Mouse (Mus musculus): Measurements from ENCODE around the gene Ccnd3. TPM values are rescaled to one million over a fixed set of nuclear protein-coding genes. Genes with fewer than 3 reads are reported as not detected.
A peak's percentile ranks its signal among the peaks of the same experiment; 100 is the strongest.

Gene Ccnd3
- polyA plus RNA-seq, 1 experiment from 2014 or later = 412 TPM

GRCm38 (mm10) chr17:47515180-47515844 lies 10.5 kb downstream of the Ccnd3 start:
- Histone ChIP-seq H3K36me3 (ENCODE audit: control insufficient read depth, insufficient read depth) (no peaks in the 10 kb centered on the region), H3K27ac (ENCODE audit: low read length) (no peak overlapping the region), H3K4me3 (ENCODE audit: low read length) (no peak overlapping the region), H3K27me3 (ENCODE audit: control insufficient read depth, insufficient read depth, low read length) (no peaks in the 10 kb centered on the region), H3K4me1 (ENCODE audit: control insufficient read depth, insufficient read depth, low read length) (peaks cover 48% of the 10 kb centered on the region), H3K9ac (ENCODE audit: low read length) (no peak overlapping the region), H3K9me3 (replicated peaks; ENCODE audit: control insufficient read depth, low read length) (no peaks in the 10 kb centered on the region), H3K4me2 (ENCODE audit: low read depth, low read length) (no peak overlapping the region)
- 78% methylated on average over 7 of the region's 7 CpGs for WGBS
- no peak for ATAC-seq (replicated peaks; ENCODE audit: extremely low read depth, insufficient read depth, low FRiP score)

- no peak overlapping the region for H3K4me2 ChIP-seq (ENCODE audit: low read depth, low read length)
- no peaks in the 10 kb centered on the region for H3K27me3 ChIP-seq (ENCODE audit: control insufficient read depth, insufficient read depth, low read length)
- H3K27ac ChIP-seq (ENCODE audit: low read length) = no peak overlapping the region
- no peaks in the 10 kb centered on the region for H3K36me3 ChIP-seq (ENCODE audit: control insufficient read depth, insufficient read depth)
- no peak for ATAC-seq (replicated peaks; ENCODE audit: extremely low read depth, insufficient read depth, low FRiP score)
- H3K9ac ChIP-seq (ENCODE audit: low read length) = no peak overlapping the region
- H3K4me1 ChIP-seq (ENCODE audit: control insufficient read depth, insufficient read depth, low read length) = peaks cover 48% of the 10 kb centered on the region
- no peak overlapping the region for H3K4me3 ChIP-seq (ENCODE audit: low read length)
- 93% methylated on average over 3 of the region's 3 CpGs for WGBS
- no peaks in the 10 kb centered on the region for H3K9me3 ChIP-seq (replicated peaks; ENCODE audit: control insufficient read depth, low read length)
These were observed 11.4 kb downstream of the Ccnd3 start for GRCm38 (mm10) chr17:47516232-47516631.

GRCm38 (mm10) chr17:47518205-47518604 lies 13.4 kb downstream of the Ccnd3 start:
- Histone ChIP-seq H3K27ac (ENCODE audit: low read length) (peak overlapping the region; percentile 98), H3K9me3 (replicated peaks; ENCODE audit: control insufficient read depth, low read length) (no peaks in the 10 kb centered on the region), H3K4me3 (ENCODE audit: low read length) (peak overlapping the region; percentile 17; the same call in 1 of the 2 replicates), H3K4me1 (ENCODE audit: control insufficient read depth, insufficient read depth, low read length) (peaks cover 51% of the 10 kb centered on the region), H3K36me3 (ENCODE audit: control insufficient read depth, insufficient read depth) (no peaks in the 10 kb centered on the region), H3K27me3 (ENCODE audit: control insufficient read depth, insufficient read depth, low read length) (no peaks in the 10 kb centered on the region), H3K4me2 (ENCODE audit: low read depth, low read length) (peak overlapping the region; percentile 50), H3K9ac (ENCODE audit: low read length) (peak overlapping the region; percentile 73)
- peak; percentile 65 for ATAC-seq (replicated peaks; ENCODE audit: extremely low read depth, insufficient read depth, low FRiP score)
- 10% methylated on average over 8 of the region's 8 CpGs for WGBS

- peaks cover 62% of the 10 kb centered on the region for H3K4me1 ChIP-seq (ENCODE audit: control insufficient read depth, insufficient read depth, low read length)
- peak overlapping the region; percentile 33 for H3K4me3 ChIP-seq (ENCODE audit: low read length)
These were observed 16.9 kb downstream of the Ccnd3 start for GRCm38 (mm10) chr17:47521551-47522258.

GRCm38 (mm10) chr17:47522536-47522935 lies 17.7 kb downstream of the Ccnd3 start:
- Histone ChIP-seq H3K27ac (ENCODE audit: low read length) (peak overlapping the region; percentile 100), H3K4me2 (ENCODE audit: low read depth, low read length) (peak overlapping the region; percentile 71; the same call in 1 of the 2 replicates), H3K36me3 (ENCODE audit: control insufficient read depth, insufficient read depth) (no peaks in the 10 kb centered on the region), H3K9me3 (replicated peaks; ENCODE audit: control insufficient read depth, low read length) (no peaks in the 10 kb centered on the region), H3K4me3 (ENCODE audit: low read length) (no peak overlapping the region), H3K4me1 (ENCODE audit: control insufficient read depth, insufficient read depth, low read length) (peaks cover 70% of the 10 kb centered on the region), H3K27me3 (ENCODE audit: control insufficient read depth, insufficient read depth, low read length) (no peaks in the 10 kb centered on the region), H3K9ac (ENCODE audit: low read length) (peak overlapping the region; percentile 80)
- 33% methylated on average over 4 of the region's 4 CpGs for WGBS
- no peak for ATAC-seq (replicated peaks; ENCODE audit: extremely low read depth, insufficient read depth, low FRiP score)

More at GRCm38 (mm10) chr17:47521551-47522258, 16.9 kb downstream of the Ccnd3 start:
- no peaks in the 10 kb centered on the region for H3K9me3 ChIP-seq (replicated peaks; ENCODE audit: control insufficient read depth, low read length)
- ATAC-seq (replicated peaks; ENCODE audit: extremely low read depth, insufficient read depth, low FRiP score) = peak; percentile 87
- H3K4me2 ChIP-seq (ENCODE audit: low read depth, low read length) = peak overlapping the region; percentile 71
- H3K27ac ChIP-seq (ENCODE audit: low read length) = peak overlapping the region; percentile 100
- 0% methylated on average over 17 of the region's 17 CpGs for WGBS
- no peaks in the 10 kb centered on the region for H3K36me3 ChIP-seq (ENCODE audit: control insufficient read depth, insufficient read depth)
- H3K9ac ChIP-seq (ENCODE audit: low read length) = peak overlapping the region; percentile 80
- H3K27me3 ChIP-seq (ENCODE audit: control insufficient read depth, insufficient read depth, low read length) = no peaks in the 10 kb centered on the region

DNA sequence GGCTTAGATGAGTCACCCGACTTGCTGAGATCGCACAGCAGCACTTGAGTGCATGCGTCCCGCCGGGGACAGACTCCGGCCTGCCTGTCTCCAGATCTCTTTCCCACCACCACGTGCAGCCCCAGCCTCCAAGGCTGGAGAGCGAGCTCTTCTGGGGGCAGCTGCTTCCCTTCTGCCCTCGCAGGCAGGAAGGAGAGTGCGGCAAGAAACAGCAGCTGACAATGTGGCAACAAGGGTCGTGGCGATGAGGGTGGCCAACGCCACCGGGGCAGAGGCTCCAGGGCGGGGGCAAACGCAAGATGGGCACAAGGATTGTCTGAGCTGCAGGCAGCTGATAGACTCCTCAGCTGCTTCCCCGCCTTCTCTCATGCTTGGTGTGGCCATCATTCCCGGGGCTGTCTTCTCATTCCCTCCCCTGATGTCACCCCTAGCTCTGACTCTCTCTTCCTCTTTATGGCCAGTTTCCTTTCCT lies 18.4 kb downstream of the Ccnd3 start:
- Histone ChIP-seq H3K27me3 (ENCODE audit: control insufficient read depth, insufficient read depth, low read length) (no peaks in the 10 kb centered on the region), H3K36me3 (ENCODE audit: control insufficient read depth, insufficient read depth) (no peaks in the 10 kb centered on the region), H3K9me3 (replicated peaks; ENCODE audit: control insufficient read depth, low read length) (no peaks in the 10 kb centered on the region), H3K9ac (ENCODE audit: low read length) (peak overlapping the region; percentile 55), H3K4me1 (ENCODE audit: control insufficient read depth, insufficient read depth, low read length) (peaks cover 70% of the 10 kb centered on the region), H3K4me3 (ENCODE audit: low read length) (no peak overlapping the region), H3K27ac (ENCODE audit: low read length) (peak overlapping the region; percentile 100), H3K4me2 (ENCODE audit: low read depth, low read length) (0 out of 2 replicates have a peak overlapping the region, but pooled peaks have one; percentile 1)
- no peak for ATAC-seq (replicated peaks; ENCODE audit: extremely low read depth, insufficient read depth, low FRiP score)
- 27% methylated on average over 18 of the region's 18 CpGs for WGBS

GRCm38 (mm10) chr17:47524055-47524454 lies 19.2 kb downstream of the Ccnd3 start:
- Histone ChIP-seq H3K27ac (ENCODE audit: low read length) (no peak overlapping the region), H3K27me3 (ENCODE audit: control insufficient read depth, insufficient read depth, low read length) (no peaks in the 10 kb centered on the region), H3K9ac (ENCODE audit: low read length) (no peak overlapping the region), H3K9me3 (replicated peaks; ENCODE audit: control insufficient read depth, low read length) (no peaks in the 10 kb centered on the region), H3K4me2 (ENCODE audit: low read depth, low read length) (no peak overlapping the region), H3K4me1 (ENCODE audit: control insufficient read depth, insufficient read depth, low read length) (peaks cover 71% of the 10 kb centered on the region), H3K36me3 (ENCODE audit: control insufficient read depth, insufficient read depth) (no peaks in the 10 kb centered on the region), H3K4me3 (ENCODE audit: low read length) (no peak overlapping the region)
- WGBS = 61% methylated on average over 8 of the region's 8 CpGs
- no peak for ATAC-seq (replicated peaks; ENCODE audit: extremely low read depth, insufficient read depth, low FRiP score)

- WGBS = 76% methylated on average over 6 of the region's 6 CpGs
These were observed 20.1 kb downstream of the Ccnd3 start for GRCm38 (mm10) chr17:47524991-47525390.

More at GRCm38 (mm10) chr17:47524991-47525390, 20.1 kb downstream of the Ccnd3 start:
- Histone ChIP-seq H3K9ac (ENCODE audit: low read length) (no peak overlapping the region), H3K27me3 (ENCODE audit: control insufficient read depth, insufficient read depth, low read length) (no peaks in the 10 kb centered on the region), H3K9me3 (replicated peaks; ENCODE audit: control insufficient read depth, low read length) (no peaks in the 10 kb centered on the region), H3K4me2 (ENCODE audit: low read depth, low read length) (no peak overlapping the region), H3K27ac (ENCODE audit: low read length) (peak overlapping the region; percentile 41; the same call in 1 of the 2 replicates), H3K4me1 (ENCODE audit: control insufficient read depth, insufficient read depth, low read length) (peaks cover 66% of the 10 kb centered on the region), H3K4me3 (ENCODE audit: low read length) (no peak overlapping the region), H3K36me3 (ENCODE audit: control insufficient read depth, insufficient read depth) (no peaks in the 10 kb centered on the region)
- ATAC-seq (replicated peaks; ENCODE audit: extremely low read depth, insufficient read depth, low FRiP score) = no peak

All from heart, embryonic 16.5 days (tissue).